Mouse (Mus musculus): Measurements from ENCODE around the gene Bag6.

DNA sequence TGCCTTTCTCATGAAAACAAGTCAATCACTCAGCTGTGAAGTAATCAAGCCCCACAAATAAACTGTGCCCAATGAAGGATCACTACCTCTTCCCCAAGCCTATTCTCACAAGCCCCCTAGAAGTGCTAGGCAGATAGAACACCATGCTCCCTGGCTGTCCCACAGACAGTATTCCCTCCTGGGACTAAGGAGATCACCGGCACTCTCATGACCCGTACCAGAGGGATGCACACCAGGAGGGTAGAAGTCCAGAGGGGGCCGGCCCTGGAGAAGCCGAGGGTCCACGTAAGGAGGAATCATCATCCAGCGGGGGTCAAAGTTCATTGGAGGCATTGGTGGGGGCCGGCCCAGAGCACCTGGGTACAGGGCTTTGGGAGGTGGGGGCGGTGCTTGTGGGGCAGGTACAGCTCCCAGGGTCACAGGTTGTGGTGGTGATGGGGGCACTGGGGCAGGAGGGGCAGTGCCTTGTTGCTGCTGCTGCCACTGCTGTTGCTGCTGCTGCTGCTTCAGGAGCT, 22.7 kb downstream of the Bag6 start:
- TF ChIP-seq CTCF (IDR thresholded peaks at IDR 0.05; ENCODE audit: low read depth, low read length) (no peak), GATA1 (IDR thresholded peaks at IDR 0.05; ENCODE audit: borderline replicate concordance, low read length) (no peak), POLR2AphosphoS5 (IDR thresholded peaks at IDR 0.05; ENCODE audit: insufficient replicate concordance, low read depth, low read length) (no peak)

All from G1E (cell line).